Mouse (Mus musculus): ENCODE measurements at regions not wholly inside any gene's neighbourhood (a gene's known extent, or its start where the extent isn't known, plus 50 kb on each side); places are given as distances from the start of the nearest gene placed in this dataset.
A peak's percentile ranks its signal among the peaks of the same experiment; 100 is the strongest.

DNA sequence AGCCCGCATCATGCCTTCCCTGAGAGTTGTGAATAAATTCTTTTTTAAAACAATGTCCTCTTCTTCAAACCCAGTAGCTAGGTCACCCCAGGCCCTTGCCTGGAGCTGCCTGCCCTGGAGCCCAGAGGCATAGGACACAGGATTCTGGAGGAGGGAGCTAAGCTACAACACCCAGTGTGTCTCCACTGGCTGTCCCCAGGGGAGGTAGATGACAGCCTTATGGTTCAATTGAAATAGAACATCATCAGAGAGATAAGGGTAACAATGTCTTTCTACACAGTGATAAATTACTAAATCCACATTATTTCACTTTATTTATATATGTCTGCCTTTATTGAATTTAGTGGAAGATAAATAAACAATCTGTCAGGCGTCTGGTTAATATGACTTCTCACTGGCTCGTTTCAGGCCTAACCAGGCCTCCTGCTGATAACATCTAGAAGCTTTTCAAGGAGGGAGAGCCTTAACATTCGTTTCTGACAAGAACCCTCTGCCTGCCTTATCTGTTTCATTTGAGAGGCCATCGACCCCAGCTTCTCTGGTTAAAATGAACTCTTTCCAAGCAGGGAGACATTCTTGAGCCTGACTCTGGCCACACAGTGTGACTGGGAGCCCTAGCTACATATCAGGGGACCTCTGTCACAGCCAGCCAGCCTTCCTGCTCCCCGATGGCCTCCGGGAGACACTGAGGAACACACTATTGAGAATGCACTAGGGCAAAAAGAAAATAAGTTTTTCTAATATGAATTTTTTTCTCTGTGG, 252.1 kb upstream of the Dynlrb2 start:
- no peak for DNase-seq
- WGBS = 40% methylated on average over 7 of the region's 7 CpGs
- H3K4me3 ChIP-seq (replicated peaks; ENCODE audit: extremely low read depth, low read depth, low read length) = no peak overlapping the region
- TF ChIP-seq CTCF (IDR thresholded peaks at IDR 0.05; ENCODE audit: insufficient read depth, low read length) (no peak), POLR2A (IDR thresholded peaks at IDR 0.05; ENCODE audit: borderline replicate concordance, extremely low read depth, low read depth, low read length) (no peak)
- no peaks in the 10 kb centered on the region for H3K4me1 ChIP-seq (ENCODE audit: control insufficient read depth, insufficient read depth, low read length)

DNA sequence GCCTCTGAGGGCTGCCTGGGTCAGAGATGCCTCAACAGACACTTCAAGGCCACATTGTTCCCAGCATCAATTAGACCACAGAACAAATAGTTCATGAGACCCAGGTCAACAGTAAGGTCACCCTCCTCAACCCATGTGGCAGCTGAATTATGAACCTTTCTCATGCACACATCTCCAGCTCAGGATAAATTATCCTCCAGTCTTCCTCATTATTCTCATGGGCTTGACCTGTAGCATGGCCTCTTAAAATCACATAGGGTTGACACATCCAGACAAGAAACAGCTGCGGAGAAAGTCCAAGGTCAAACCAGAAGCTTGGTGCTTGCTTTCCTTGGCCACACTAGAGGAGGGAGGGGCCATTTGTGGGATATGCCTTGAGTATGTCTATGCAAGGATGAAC, 256.4 kb upstream of the Dynlrb2 start:
- H3K4me3 ChIP-seq (replicated peaks; ENCODE audit: extremely low read depth, low read depth, low read length) = no peak overlapping the region
- no peaks in the 10 kb centered on the region for H3K4me1 ChIP-seq (ENCODE audit: control insufficient read depth, insufficient read depth, low read length)
- 93% methylated on average over 1 of the region's 1 CpGs for WGBS
- DNase-seq = no peak
- TF ChIP-seq POLR2A (IDR thresholded peaks at IDR 0.05; ENCODE audit: borderline replicate concordance, extremely low read depth, low read depth, low read length) = no peak
- TF ChIP-seq CTCF (IDR thresholded peaks at IDR 0.05; ENCODE audit: insufficient read depth, low read length) = no peak

DNA sequence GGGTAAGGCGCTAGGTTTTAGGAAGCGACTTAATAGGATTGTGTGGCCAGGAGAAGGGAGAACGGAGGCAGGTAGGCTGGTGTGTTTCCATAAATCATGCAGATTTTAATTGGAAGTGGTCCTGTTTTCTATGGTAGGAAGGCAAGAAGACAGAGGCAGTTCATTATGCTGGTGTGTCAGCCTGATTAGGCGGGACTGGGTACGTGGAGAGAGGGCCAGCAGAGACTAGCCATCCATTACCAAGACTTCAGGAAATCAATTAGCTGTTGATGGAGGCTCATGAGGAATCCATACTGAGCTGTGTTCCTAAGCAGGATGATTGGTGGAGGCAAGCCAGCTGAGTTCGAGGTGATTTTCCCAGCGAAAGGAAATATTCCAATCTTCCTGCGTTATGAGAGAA, 261.3 kb upstream of the Dynlrb2 start:
- DNase-seq = no peak

DNA sequence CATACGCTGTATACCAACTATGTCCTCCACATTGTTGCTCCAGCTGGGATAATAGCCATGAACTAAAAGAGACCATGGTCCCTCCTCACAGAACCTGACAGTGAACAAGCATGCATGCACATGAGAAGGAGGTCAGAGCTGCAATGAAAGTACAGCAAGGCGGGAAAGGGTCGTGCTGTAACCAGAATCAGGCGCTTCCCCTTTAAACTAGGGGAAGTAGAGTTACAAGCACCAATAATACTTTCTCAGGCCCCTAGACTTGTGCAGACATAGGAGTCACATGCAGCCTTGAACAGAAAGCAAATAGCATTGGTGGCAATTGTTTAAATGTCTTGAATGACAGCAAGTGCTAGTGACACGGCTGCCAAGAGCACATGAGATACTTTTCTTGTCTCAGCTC, 261.8 kb upstream of the Dynlrb2 start:
- DNase-seq = no peak

More for the DNA sequence above, 261.3 kb upstream of the Dynlrb2 start:
- Histone ChIP-seq H3K4me1 (ENCODE audit: control insufficient read depth, insufficient read depth, low read length) (no peaks in the 10 kb centered on the region), H3K4me3 (replicated peaks; ENCODE audit: extremely low read depth, low read depth, low read length) (no peak overlapping the region)
- WGBS = 69% methylated on average over 8 of the region's 8 CpGs
- no peak for TF ChIP-seq POLR2A (IDR thresholded peaks at IDR 0.05; ENCODE audit: borderline replicate concordance, extremely low read depth, low read depth, low read length)
- no peak for TF ChIP-seq CTCF (IDR thresholded peaks at IDR 0.05; ENCODE audit: insufficient read depth, low read length)

DNA sequence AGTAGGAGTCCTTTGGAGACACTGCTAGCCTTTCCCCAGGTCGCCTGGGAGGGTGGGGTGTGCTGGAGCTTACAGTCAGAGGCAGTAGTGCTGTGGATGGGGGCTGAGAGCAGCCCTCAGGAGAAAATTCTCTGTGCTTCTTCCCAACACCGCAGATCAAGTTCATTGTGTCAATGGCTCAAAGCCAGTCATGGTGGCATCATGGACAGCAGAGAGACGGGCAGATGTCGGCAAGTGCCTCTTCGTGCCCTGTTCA, 262.9 kb upstream of the Dynlrb2 start:
- TF ChIP-seq CTCF (IDR thresholded peaks at IDR 0.05; ENCODE audit: insufficient read depth, low read length) (no peak), POLR2A (IDR thresholded peaks at IDR 0.05; ENCODE audit: borderline replicate concordance, extremely low read depth, low read depth, low read length) (no peak)
- no peak for DNase-seq
- Histone ChIP-seq H3K4me1 (ENCODE audit: control insufficient read depth, insufficient read depth, low read length) (peaks cover 4% of the 10 kb centered on the region; the same call in 1 of the 2 replicates), H3K4me3 (replicated peaks; ENCODE audit: extremely low read depth, low read depth, low read length) (no peak overlapping the region)
- WGBS = 97% methylated on average over 5 of the region's 5 CpGs

More for the DNA sequence above, 261.8 kb upstream of the Dynlrb2 start:
- 66% methylated on average over 5 of the region's 5 CpGs for WGBS
- TF ChIP-seq CTCF (IDR thresholded peaks at IDR 0.05; ENCODE audit: insufficient read depth, low read length) (no peak), POLR2A (IDR thresholded peaks at IDR 0.05; ENCODE audit: borderline replicate concordance, extremely low read depth, low read depth, low read length) (no peak)
- Histone ChIP-seq H3K4me3 (replicated peaks; ENCODE audit: extremely low read depth, low read depth, low read length) (no peak overlapping the region), H3K4me1 (ENCODE audit: control insufficient read depth, insufficient read depth, low read length) (peaks cover under 1% of the 10 kb centered on the region; the same call in 1 of the 2 replicates)

DNA sequence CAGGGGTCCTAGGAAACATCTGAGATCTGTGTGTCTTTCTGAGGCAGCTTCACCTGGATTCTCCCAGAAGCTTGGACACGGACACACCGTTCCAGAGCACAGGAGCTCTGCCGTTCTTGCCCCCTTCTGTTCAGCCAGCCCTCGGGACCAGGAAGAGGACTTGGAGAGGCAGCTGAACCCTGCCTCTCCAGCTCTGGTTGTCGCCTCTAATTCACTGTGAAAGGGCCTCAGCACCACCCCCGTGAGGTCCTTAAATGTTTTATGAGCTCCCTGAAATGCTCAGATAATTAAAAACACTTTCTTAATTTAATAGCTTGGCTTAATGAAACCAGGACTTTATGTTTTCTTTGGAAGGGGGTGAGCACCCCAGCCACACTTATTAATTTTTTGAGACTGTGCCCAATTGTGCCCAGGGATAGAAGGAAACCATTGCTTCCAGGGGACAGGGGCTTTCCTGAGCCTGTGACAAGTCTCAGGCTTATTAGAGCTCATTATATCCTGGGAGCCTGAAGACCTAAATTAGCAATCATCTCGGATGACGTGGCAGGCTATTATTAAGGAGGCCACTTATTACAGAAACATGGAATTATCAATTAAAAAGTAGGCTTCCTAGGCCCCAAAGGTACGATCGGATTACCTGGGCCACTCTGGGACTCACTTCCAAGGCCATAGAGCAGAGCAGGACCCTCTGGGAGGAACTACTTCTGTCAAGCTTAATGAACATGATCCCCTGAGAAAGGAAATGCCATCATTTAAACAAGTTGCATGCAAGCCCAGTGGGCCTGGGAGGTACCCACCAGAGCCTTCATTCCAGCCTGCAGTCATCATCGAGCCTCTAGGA, 263.4 kb upstream of the Dynlrb2 start:
- peaks cover 4% of the 10 kb centered on the region; the same call in 1 of the 2 replicates for H3K4me1 ChIP-seq (ENCODE audit: control insufficient read depth, insufficient read depth, low read length)
- WGBS = 93% methylated on average over 11 of the region's 11 CpGs
- no peak for TF ChIP-seq CTCF (IDR thresholded peaks at IDR 0.05; ENCODE audit: insufficient read depth, low read length)
- no peak for TF ChIP-seq POLR2A (IDR thresholded peaks at IDR 0.05; ENCODE audit: borderline replicate concordance, extremely low read depth, low read depth, low read length)
- H3K4me3 ChIP-seq (replicated peaks; ENCODE audit: extremely low read depth, low read depth, low read length) = no peak overlapping the region
- DNase-seq = no peak

DNA sequence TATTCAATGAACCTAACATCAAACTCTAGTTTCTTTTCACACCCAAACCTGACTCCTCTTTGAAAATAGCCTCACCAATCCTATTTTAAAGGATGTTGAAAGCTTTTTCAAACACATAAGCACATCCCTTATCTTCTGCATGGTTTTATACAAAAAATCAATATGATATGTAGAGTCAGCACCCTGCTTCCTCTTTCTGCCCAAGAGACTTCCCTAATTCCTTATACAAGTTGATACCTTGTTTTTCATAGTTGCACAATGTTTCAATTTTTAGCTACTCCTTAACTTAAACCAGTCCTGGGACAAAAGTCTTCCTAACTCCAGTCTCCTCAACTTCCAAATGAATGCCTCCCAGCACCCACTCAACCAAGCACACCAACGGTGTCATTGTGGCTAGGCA, 266.1 kb upstream of the Dynlrb2 start:
- Histone ChIP-seq H3K4me1 (ENCODE audit: control insufficient read depth, insufficient read depth, low read length) (peaks cover 4% of the 10 kb centered on the region; the same call in 1 of the 2 replicates), H3K4me3 (replicated peaks; ENCODE audit: extremely low read depth, low read depth, low read length) (no peak overlapping the region)
- DNase-seq = no peak
- no peak for TF ChIP-seq CTCF (IDR thresholded peaks at IDR 0.05; ENCODE audit: insufficient read depth, low read length)
- TF ChIP-seq POLR2A (IDR thresholded peaks at IDR 0.05; ENCODE audit: borderline replicate concordance, extremely low read depth, low read depth, low read length) = no peak
- WGBS = 91% methylated on average over 1 of the region's 1 CpGs

DNA sequence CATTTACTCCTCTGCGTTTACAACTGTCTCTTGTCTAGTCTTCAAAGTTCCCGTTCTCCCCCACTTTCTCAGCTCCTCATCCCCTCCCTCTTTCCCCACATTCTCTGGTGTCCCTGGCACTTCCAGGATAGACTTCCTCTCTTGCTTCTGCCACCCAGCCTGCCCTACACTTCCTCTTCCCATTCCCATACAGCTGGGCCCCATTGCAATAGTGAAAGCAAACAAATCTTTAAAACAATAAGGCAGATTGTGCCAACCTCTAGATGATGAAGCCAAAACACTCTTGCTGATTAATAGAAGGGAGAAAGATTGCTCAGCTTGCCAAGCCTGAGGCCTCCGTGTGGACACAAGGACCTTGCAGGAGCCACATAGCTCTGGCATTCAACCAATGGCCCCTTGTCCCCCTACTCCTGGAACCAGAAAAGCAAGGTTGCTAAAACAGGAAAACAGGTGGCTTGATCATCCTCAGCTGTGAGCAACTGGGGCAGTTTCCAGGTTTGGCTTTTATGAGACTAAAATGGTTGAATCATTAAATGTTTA, 267.1 kb upstream of the Dynlrb2 start:
- TF ChIP-seq CTCF (IDR thresholded peaks at IDR 0.05; ENCODE audit: insufficient read depth, low read length) (no peak), POLR2A (IDR thresholded peaks at IDR 0.05; ENCODE audit: borderline replicate concordance, extremely low read depth, low read depth, low read length) (no peak)
- peak; percentile 14 for DNase-seq
- no peak overlapping the region for H3K4me3 ChIP-seq (replicated peaks; ENCODE audit: extremely low read depth, low read depth, low read length)
- H3K4me1 ChIP-seq (ENCODE audit: control insufficient read depth, insufficient read depth, low read length) = peaks cover 4% of the 10 kb centered on the region; the same call in 1 of the 2 replicates
- 29% methylated on average over 3 of the region's 3 CpGs for WGBS

DNA sequence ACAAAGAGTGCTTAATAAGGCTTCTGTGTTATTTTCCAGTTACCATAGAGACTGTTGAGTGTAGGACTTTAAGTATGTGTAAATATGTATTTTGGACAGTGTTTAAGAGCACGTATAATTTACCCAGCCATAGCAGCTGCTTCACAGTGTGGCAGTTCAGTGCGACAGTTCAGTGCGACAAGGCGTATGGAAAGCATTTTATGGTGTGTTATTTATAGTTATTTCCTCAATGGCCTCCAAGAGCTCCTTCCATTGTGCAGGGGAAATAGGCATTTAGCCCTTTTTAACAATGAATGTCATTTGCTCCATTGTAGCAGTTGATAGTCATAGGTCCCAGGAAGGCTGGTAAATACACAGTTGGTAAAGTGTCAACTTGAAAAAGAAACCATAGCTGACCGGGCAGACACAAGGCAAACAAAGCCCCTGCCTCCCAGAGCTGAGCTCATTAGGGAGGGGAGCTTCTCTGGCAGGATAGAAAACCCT, 275.1 kb upstream of the Dynlrb2 start:
- no peaks in the 10 kb centered on the region for H3K4me1 ChIP-seq (ENCODE audit: control insufficient read depth, insufficient read depth, low read length)
- WGBS = 30% methylated on average over 5 of the region's 5 CpGs
- TF ChIP-seq POLR2A (IDR thresholded peaks at IDR 0.05; ENCODE audit: borderline replicate concordance, extremely low read depth, low read depth, low read length) = no peak
- no peak for TF ChIP-seq CTCF (IDR thresholded peaks at IDR 0.05; ENCODE audit: insufficient read depth, low read length)
- H3K4me3 ChIP-seq (replicated peaks; ENCODE audit: extremely low read depth, low read depth, low read length) = no peak overlapping the region
- peak; percentile 14 for DNase-seq
